Mouse (Mus musculus): ENCODE data around the gene Vmn1r172.
"Not testable (repeated sequence)": the region's sequence is repeated elsewhere in the genome, so short reads cannot be mapped to it uniquely, and the experiment has no call there.

The Vmn1r172 gene

GRCm38 (mm10) chr7:23658016-23658415, at the start of gene Vmn1r172:
TSS of gene Vmn1r172 (plus strand) at chr7:23658316.
- no peak for DNase-seq (ENCODE audit: inconsistent ontology term)

- no peak for DNase-seq (ENCODE audit: inconsistent ontology term)
Measured at GRCm38 (mm10) chr7:23630422-23630821, 27.7 kb upstream of the Vmn1r172 start, which contains the start of gene Vmn1r171. TSS of gene Vmn1r171 (plus strand) at chr7:23630722.

GRCm38 (mm10) chr7:23700403-23700802, 42.3 kb downstream of the Vmn1r172 start, which contains the start of gene Vmn1r173:
TSS of gene Vmn1r173 (plus strand) at chr7:23700703.
- not testable (repeated sequence) for DNase-seq (ENCODE audit: inconsistent ontology term)
